Mouse (Mus musculus) brain, embryonic 14.5 days (tissue): ENCODE measurements at regions not wholly inside any gene's neighbourhood (a gene's known extent, or its start where the extent isn't known, plus 50 kb on each side); places are given as distances from the start of the nearest gene placed in this dataset.

Source experiments
- CTCF ChIP-seq: fragments of 200-500 bp; IDR thresholded peaks from 2 replicates; pipeline ENCODE4 v1.5.1; 2012; ENCODE audit warnings: inconsistent platforms, mild to moderate bottlenecking, moderate library complexity, borderline replicate concordance; ENCODE audit not compliant: insufficient read depth, insufficient read length; ENCODE audit errors: extremely low read depth
- POLR2A ChIP-seq: fragments of 200-500 bp; IDR thresholded peaks from 2 replicates; pipeline ENCODE4 v1.6.1; 2012; ENCODE audit warnings: mild to moderate bottlenecking, inconsistent platforms, borderline replicate concordance; ENCODE audit not compliant: poor library complexity, insufficient read depth, insufficient read length, severe bottlenecking; ENCODE audit errors: extremely low read depth

DNA sequence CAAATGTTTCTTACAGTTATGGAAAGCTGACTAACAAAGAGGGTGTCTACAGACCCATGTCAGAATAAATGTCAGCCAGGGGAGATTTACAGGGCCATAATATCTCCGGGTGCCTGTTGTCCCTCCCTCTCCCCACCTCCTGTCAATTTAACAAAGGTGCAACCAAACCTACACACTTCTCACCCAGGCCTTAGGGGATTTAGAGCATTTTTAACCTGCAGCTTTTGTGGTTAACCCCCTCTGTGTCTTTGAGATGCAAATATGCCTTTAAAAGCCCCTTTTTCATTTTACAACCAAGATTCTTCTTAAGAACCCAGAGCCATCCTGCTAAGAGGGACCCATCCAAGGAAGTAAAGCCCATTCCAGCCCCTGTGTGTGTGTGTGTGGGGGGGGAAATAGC is 573.3 kb downstream of the Tmem132b start:
- TF ChIP-seq CTCF (no peak), POLR2A (no peak)
